Mouse (Mus musculus) left cerebral cortex, postnatal 14 days (tissue): Measurements from ENCODE around the gene Stat1. TPM values are rescaled to one million over a fixed set of nuclear protein-coding genes. Genes with fewer than 3 reads are reported as not detected.

Source experiments
- total RNA-seq, 2 experiments: library from RNA; stranded (reverse); gene quantifications; 2 replicates each; pipeline ENCODE4 v1.2.3; 2021

Stat1 gene
- total RNA-seq, 2 experiments from 2014 or later: 13.2 to 13.9 TPM

Other genes starting within 250 kb of the Stat1 start
- gene Myo1b, start 203.4 kb upstream of the Stat1 start, total RNA-seq: 10 to 100 TPM; 45.2 to 48.1 TPM
- gene Stat4, start 132.3 kb upstream of the Stat1 start, total RNA-seq: 1 to 10 TPM; 2.9 to 3.0 TPM
- gene Gls, start 113.8 kb downstream of the Stat1 start, total RNA-seq: 100 to 1,000 TPM; 317 to 346 TPM